Mouse (Mus musculus) left cerebral cortex, postnatal 36 days (tissue): Measurements from ENCODE around the gene Sprr3. TPM values are rescaled to one million over a fixed set of nuclear protein-coding genes. Genes with fewer than 3 reads are reported as not detected.

ENCODE experiments used
- total RNA-seq, 2 experiments: library from RNA; stranded (reverse); gene quantifications; 2 replicates each; pipeline ENCODE4 v1.2.3; 2021

Gene Sprr3
- total RNA-seq, 2 experiments from 2014 or later, result not detected

Other genes starting within 250 kb of the Sprr3 start
- gene Sprr2a1, start 242.9 kb downstream of the Sprr3 start, total RNA-seq, result not detected
- not detected for gene Sprr2a2, start 242.8 kb downstream of the Sprr3 start, total RNA-seq
- not detected for gene Sprr2a3, start 173.3 kb downstream of the Sprr3 start, total RNA-seq
- not detected for gene Sprr2b, start 142.1 kb downstream of the Sprr3 start, total RNA-seq
- not detected for gene Sprr2d, start 119.6 kb downstream of the Sprr3 start, total RNA-seq
- gene Sprr2e, start 106.6 kb downstream of the Sprr3 start, total RNA-seq, result not detected
- not detected for gene Sprr2f, start 93.5 kb downstream of the Sprr3 start, total RNA-seq
- not detected for gene Sprr2h, start 73.0 kb downstream of the Sprr3 start, total RNA-seq
- not detected for gene Sprr2i, start 50.7 kb downstream of the Sprr3 start, total RNA-seq
- gene Sprr2j-ps, start 40.6 kb downstream of the Sprr3 start, total RNA-seq, result not detected
- gene Gm9774, start 29.3 kb downstream of the Sprr3 start, total RNA-seq, result 1 to 10 TPM; 4.2 to 4.9 TPM
- gene Sprr2k, start 26.1 kb downstream of the Sprr3 start, total RNA-seq, result not detected
- not detected for gene Sprr1b, start 19.9 kb downstream of the Sprr3 start, total RNA-seq
- not detected for gene Sprr1a, start 27.2 kb upstream of the Sprr3 start, total RNA-seq
- not detected for gene Sprr4, start 41.8 kb upstream of the Sprr3 start, total RNA-seq
- not detected for gene 2310046K23Rik, start 75.8 kb upstream of the Sprr3 start, total RNA-seq
- gene Ivl, start 115.0 kb upstream of the Sprr3 start, total RNA-seq, result not detected
- gene Smcp, start 130.3 kb upstream of the Sprr3 start, total RNA-seq, result not detected
- not detected for gene 2210017I01Rik, start 148.8 kb upstream of the Sprr3 start, total RNA-seq
- not detected for gene Lce6a, start 162.9 kb upstream of the Sprr3 start, total RNA-seq
- gene Lce1a1, start 189.6 kb upstream of the Sprr3 start, total RNA-seq, result not detected
- not detected for gene Lce1b, start 198.2 kb upstream of the Sprr3 start, total RNA-seq
- not detected for gene Lce1a2, start 211.6 kb upstream of the Sprr3 start, total RNA-seq
- not detected for gene Lce1c, start 220.5 kb upstream of the Sprr3 start, total RNA-seq
- not detected for gene Lce1d, start 228.5 kb upstream of the Sprr3 start, total RNA-seq